Mouse (Mus musculus) liver, adult (tissue): Measurements from ENCODE around the gene Dhx16.
A peak's percentile ranks its signal among the peaks of the same experiment; 100 is the strongest.

Source experiments
- GATA4 ChIP-seq: IDR thresholded peaks from 2 replicates; pipeline ENCODE4 v1.6.1; 2014; ENCODE audit warnings: mild to moderate bottlenecking, low read length; ENCODE audit not compliant: insufficient replicate concordance

The Dhx16 gene

DNA sequence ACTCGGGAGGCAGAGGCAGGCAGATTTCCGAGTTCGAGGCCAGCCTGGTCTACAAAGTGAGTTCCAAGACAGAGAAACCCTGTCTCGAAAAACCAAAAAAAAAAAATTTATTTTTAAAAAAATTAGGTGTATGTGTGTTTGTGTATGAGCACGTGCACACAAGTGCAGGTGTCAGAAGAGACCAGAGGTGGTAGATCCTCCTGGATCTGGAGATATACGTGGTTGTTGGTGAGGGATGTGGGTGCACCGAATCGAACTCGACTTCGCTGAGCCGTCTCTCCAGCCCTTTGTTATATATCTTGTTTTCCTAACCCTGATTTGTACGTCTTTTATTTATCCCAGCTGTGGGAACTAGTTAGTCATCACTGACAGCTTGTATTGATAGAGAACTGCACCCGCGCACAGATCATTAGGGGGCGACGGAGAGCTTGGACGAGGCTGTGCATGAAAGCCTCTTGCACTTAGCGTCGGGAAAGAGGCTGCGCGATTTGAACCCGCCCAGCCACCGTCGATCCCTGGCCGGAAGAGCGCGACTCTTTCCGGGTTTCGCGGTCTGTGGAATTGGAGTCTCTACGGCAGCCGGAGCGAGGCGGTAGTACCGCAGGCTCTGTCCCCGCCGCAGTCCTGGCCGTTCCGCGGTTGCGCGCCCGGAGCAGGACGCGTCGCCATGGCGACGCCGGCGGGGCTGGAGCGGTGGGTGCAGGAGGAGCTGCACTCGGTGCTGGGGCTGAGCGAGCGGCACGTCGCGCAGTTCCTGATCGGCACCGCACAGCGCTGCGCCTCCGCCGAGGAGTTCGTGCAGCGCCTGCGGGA lies at the start of gene Dhx16:
Gene Dhx16, plus strand, starts transcription at position 575 of the 813 bp plus-strand sequence.
- TF ChIP-seq GATA4, result peak; percentile 60; the same call in 1 of the 2 replicates

DNA sequence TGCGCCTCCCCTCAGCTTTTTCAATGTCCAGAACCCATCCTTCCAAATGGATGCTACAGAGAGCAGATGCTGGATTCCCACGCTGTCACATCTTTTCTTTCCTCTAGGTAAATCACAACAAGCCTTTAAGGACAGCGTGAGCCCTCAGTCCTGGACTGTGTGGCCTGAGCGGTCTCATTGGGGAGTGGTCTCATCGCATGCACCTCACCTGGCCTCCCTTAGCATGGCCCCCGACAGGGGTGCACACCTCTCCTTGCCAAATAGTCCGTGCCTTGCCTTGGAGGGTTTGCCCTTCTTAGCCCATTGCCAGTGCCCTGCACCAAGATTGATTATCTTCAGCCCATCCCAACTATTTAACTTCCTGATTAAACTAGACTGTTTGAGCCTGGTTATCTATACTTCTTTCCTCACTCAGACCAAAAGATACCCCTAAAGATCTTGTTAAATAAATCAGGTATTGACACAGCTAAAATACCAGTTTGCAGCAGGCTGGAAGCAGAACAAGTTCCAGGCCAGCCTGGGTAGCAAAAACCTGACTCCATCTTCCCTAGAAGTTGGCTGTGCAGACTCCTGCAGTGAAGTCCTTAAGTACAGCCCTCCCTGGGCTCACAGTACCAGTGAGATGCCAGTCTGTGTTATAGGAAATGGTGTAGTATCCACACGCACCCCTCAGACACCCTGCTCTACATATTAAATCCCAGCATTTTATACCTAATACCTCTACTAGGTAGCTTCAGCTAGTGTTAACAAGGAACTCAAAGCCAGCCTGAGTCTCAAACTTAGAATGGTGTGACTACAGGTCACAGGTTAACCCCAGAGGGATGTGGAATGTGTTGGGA lies 47.0 kb upstream of the Dhx16 start:
- no peak for TF ChIP-seq GATA4

DNA sequence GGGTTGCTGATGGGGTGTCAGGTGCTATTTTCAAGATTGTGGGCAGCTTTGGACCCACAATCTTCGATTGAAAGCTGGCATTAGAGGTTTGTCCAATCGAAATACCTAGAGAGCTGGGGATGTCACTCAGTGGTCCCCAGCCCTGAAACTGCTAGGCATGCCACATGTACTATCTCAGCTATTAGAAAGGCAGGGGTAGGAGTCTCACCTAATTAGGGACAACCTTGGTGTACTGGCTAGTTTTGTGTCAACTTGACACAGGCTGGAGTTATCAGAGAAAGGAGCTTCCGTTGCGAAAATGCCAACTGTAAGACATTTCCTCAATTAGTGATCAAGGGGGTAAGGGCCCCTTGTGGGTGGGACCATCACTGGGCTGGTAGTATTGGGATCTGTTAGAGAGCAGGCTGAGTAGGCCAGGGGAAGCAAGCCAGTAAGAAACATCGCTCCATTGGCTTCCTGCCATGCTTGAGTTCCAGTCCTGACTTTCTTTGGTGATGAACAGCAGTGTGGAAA lies 46.3 kb upstream of the Dhx16 start:
- TF ChIP-seq GATA4, result no peak

DNA sequence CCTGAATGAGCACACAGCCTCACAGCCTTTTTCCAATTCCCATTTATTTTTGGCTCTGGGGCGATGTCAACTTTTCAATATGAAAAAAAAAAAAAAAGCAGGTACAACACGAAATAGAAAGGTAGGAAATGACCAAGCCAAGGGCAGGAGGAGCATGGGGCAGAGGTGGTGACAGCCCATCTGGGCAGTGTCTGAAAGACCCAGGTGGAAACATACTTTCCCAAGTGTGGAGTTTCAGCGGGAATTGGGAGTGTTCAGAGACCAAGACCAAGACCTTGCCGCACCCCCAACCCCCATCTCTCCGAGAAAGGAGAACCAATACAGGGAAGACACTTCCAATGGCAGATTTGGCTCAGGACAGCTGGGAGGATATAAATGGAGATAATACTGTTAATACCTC lies 45.7 kb upstream of the Dhx16 start:
- no peak for TF ChIP-seq GATA4

DNA sequence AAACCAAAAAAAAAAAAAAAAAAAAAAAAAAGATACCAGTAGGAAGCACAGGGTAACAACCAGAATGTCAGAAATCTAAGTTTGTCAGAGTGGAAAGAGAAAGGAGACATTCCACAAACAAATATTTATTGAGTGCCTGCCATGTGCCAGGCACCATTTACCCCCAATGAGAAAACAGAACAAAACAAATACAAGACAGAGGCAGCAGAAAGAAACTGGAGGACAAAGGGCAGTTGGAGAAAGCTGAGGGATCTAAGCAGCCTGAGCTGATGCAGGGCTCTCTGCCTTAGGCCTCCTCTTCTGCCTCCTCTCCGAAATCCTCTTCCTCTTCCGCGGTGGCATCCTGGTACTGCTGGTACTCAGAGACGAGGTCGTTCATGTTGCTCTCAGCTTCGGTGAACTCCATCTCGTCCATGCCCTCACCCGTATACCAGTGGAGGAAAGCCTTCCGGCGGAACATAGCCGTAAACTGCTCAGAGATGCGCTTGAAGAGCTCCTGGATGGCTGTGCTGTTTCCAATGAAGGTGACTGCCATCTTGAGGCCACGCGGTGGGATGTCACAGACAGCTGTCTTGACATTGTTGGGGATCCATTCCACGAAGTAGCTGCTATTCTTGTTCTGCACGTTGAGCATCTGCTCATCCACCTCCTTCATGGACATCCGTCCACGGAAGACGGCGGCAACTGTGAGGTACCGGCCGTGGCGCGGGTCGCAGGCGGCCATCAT lies 44.8 kb upstream of the Dhx16 start:
- TF ChIP-seq GATA4, result no peak

DNA sequence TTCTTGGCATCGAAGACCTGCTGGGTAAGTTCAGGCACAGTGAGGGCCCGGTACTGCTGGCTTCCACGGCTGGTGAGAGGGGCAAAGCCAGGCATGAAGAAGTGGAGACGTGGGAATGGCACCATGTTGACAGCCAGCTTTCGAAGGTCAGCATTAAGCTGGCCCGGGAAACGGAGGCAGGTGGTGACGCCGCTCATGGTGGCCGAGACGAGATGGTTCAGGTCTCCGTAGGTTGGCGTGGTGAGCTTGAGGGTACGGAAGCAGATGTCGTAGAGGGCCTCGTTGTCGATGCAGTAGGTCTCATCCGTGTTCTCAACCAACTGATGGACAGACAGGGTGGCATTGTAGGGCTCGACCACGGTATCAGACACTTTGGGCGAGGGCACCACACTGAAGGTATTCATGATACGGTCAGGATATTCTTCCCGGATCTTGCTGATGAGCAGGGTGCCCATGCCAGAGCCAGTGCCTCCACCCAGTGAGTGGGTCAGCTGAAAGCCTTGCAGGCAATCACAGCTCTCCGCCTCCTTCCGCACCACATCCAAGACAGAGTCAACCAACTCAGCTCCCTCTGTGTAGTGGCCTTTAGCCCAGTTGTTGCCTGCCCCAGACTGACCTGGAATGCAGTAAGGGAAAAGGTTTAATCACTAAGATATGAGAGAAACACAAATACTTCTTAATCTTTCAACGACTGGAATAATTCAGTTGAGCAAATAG lies 44.0 kb upstream of the Dhx16 start:
- no peak for TF ChIP-seq GATA4

DNA sequence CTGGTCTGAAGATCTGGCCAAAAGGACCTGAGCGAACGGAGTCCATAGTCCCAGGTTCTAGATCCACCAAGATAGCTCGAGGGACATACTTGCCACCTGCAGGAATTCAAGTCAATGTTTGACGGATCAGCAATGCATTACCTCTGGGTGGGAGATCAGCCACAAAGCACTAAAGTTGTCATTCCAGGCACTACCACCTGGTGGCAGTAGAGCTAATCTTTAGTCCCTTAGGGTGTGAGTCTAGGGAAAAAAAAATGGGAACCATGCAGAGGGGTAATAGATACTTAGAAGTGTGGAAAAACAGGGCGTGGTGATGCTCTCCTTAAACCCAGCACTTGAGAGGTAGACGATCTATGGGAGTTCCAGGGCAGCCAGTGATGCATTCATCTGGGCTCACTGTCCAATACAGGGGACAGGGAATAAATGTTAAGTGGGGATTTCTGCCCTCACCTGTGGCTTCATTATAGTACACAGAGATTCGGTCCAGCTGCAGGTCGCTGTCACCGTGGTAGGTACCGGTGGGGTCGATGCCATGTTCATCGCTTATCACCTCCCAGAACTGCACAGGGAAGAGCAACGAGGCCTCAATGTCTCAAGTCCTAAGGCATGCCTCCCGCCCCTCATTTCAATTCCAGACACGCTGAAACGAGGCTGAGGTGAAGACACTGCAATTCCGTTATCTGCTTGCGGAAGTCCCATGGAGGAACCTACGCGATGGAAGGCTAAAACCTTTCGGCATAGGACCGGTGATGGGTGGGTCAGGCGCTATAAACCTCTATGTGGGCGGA lies 43.2 kb upstream of the Dhx16 start:
- TF ChIP-seq GATA4, result no peak

DNA sequence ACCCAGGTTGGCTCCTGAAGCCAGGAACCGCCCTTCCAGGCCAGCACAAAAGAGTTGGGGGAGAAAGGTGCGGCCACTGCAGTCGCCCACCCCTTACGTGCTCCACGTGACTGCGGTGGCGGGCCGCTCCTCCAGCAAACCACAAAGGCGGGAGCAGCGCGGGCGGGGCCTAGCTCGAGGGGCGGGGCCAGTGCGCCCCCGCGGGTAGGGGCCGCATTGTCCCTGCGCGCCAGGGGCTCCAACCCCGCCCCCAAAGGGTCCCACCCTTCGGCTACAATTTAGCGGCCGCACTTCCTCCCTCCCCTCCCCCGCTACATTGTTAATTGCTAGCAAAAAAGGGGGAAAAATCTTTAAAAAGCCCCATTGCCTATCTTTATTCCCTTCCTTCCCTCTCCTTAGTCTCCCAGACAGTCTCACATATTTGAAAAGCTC lies 42.6 kb upstream of the Dhx16 start:
- no peak for TF ChIP-seq GATA4

DNA sequence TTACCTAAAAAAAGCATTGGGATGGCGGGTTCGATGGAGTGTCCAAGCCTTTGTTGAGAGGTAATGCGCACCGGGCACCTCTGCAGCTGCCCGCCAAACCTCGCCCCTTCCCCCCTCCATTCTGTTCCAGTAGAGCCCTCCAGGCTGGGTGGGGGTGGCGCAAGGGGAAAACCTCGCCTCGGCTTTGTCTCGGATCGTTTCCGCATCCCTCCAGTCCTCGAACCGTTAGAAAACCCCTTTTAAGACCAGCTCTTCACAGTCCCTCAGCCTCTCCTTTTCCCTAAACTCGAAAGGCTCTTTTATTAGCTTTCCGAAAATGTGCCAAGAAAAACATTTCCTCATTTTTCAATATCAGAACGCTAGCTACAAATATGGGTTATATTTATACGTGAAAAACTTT lies 42.1 kb upstream of the Dhx16 start:
- TF ChIP-seq GATA4, result no peak

DNA sequence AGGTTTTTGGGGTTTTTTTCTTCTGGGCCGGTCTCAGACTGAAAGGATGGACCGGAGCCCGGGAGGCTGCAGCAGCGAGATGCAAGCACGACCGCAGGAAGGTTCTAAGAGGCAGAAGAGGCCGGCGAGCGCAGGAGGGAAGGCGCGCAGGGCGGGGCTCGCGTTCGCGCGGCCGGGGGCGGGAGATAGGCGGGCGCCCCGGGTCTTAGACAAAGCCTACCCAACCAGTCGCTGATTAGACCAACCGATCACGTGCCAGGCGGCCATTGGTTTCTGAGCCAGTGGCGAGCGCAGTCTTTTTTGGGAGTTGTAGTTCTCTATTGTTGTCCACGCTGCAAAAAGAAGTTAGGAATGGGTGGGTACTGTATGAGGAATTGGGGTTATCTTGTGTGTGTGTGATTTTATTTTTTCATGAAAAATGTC lies 41.5 kb upstream of the Dhx16 start, which contains the start of gene Tubb5:
Gene Tubb5, minus strand, starts transcription at position 185 of the 423 bp plus-strand sequence.
- peak; percentile 86; the same call in 1 of the 2 replicates for TF ChIP-seq GATA4

DNA sequence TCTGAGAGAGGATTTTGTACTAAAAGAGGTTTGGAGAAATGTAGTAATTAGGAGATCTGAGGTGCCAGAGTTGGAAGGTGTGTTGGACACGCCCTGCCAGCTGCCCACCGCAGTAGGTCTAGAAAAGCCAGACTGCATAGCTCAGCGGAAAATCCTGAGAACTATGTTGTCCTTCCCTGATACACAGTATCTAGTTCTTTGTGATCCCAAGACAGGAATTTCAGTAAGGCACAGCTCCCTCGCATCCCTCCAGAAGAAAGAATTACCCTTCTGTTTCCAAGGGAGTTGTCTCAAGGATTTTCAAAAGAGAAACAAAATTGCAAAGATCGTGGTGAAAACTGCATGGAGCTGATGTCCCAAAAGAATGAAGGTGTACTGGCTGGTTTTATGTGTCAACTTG lies 41.0 kb upstream of the Dhx16 start:
- TF ChIP-seq GATA4, result no peak

DNA sequence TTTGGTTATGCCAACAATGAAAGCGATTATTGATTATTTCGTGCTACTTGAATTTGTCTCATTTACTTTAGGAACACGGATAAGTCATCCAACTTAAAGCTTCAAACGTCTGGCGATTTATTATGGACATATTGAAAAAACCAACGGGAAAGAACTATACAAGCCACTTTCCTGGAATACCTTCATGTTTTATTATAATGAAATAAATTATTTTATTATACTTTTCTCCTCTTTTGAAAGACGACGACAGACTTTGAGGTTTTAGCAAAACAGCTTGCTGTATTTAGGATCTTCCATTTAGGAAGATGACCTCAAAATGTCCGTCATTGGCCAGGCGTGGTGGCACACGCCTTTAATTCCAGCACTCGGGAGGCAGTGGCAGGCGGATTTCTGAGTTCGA lies 39.1 kb upstream of the Dhx16 start:
- TF ChIP-seq GATA4, result no peak

DNA sequence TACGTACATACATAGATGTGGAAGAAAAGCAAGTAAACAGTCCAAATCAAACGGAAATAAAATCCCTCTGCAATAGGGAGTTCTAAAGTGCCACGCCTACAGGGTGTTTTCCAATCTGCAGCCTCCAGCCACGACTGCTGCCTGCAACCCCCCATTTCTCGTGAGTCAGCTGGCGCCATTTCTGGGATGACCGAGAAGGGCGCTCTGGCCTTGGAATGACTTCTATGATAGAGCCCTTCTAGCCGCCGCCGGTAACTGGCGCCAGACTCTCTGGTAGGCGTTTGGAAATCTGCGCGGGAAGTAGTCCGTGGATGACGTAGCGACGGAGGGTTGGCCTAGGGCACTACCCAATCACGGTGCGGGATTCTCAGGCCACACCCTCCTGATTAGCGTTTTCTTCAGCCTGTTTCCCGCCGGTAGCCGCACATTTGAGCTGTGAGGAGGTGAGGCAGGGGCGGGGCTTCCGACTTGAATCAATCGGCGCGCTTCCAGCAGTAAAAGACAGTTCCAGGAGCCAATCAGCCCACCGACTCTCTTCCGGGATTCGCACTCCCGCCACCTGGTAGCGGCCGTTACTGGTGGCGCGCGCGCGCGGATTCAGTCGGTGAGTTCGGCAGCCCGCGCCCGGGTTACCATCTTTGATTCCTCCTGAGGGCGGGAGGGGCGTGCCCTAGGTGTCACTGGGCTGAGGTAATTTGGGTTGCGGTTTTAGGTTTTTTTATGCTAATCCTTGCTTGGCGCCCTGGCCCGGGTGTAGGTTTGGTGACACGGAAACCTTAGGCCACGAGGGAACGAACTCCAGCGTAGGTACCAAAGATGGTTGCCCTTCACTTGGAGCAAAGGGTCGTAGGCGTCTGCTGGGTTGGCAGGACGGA lies 38.3 kb upstream of the Dhx16 start, which contains the start of gene Mdc1:
Gene Mdc1, plus strand, starts transcription at position 440 of the 875 bp plus-strand sequence.
- 0 out of 2 replicates have a peak, but pooled peaks have one; percentile 46 for TF ChIP-seq GATA4
